Mouse (Mus musculus) cerebellum, postnatal 25 days (tissue): ENCODE results near the gene Cdh13.

Experiments
- DNase-seq, 2 experiments: peaks; one replicate each; pipeline ENCODE4 v3.0.0; 2021; ENCODE audit warnings: mixed read lengths in 2 of 2

Gene Cdh13

DNA sequence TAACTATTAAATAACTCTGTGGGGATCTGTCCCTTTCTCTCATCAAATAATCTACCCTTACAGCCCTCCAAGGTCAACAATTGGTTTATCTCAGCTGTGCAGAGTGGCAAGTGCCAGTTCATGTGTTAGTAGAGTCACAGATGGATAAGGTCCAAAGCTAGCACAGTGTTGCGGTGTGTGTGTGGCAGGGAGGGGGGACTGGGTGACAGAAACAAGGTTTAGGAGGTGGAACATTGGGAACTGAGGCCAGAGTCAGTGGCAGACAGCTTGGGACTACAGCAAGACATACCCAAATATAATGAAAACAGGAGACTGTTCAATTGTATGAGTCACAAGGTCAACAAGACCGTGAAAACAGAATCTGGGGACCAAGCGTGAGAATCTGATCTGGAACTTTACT is 171.7 kb downstream of the Cdh13 start:
- DNase-seq = no peak

DNA sequence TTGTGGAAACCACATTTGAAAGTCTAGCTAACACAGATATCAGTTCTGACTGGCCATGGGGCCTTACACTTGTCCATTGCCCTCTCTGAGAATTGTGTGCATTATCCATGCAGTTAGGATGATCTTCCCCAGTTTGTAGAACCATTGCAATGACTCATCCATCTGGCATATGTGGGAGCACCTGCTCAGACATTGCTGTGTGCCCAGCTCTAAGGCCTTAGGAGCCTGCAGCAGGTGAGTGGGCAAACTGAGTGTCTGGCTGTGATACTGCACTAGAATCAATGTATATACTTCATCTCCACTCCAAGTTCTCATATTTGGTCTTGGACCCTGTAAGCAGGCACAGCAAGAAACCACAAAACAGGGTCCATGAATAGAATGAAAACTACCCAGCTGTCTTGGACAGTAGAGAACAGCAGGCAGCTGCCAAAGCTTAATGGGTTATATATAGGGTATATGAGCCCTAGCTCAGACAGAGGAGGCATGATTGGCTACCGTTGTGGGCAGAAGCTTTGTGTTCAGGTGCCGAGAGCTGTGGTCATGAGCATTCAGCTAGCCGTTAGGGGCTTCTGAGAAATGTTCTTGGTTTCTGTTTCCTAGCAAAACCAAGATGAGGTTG is 181.9 kb downstream of the Cdh13 start:
- DNase-seq = peak in 1 of 2 experiments; percentile 15

DNA sequence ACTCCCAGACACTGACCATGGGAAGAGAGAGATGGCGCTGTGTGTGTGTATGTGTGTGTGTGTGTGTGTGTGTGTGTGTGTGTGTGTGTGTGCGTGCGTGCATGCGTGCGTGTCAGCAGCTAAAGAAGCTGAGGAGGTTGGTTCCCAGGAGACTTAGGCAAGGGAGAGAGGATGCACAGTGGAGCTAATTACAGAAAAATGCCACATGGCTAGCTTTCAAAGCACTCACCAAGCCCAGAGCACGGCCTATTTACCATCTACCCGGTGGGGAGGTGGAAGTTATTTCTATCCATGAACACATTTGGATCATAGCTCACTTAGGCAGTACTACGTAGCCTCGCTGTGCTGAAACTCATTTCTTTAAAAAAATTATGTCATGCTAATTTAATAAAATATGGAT is 194.1 kb downstream of the Cdh13 start:
- peak in 1 of 2 experiments; percentile 6 for DNase-seq

DNA sequence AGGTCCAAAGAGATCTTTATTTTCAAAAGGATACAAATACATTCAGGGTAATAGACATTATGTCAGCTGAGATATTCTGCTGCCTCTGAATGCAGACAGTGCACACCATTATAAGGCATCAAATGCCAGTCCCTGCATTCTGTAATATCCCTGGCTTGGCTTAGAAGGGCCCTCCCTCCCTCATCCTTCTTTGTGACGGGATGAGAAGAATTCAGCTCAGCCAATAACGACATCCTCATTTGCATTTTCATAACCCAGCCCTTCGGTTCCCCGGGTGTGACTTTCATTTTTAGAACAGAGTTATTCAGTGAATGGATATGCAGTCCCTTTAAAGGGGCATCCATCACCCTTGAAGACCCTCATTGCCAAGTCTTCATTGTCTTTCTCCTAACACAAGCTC is 205.2 kb downstream of the Cdh13 start:
- no peak for DNase-seq

DNA sequence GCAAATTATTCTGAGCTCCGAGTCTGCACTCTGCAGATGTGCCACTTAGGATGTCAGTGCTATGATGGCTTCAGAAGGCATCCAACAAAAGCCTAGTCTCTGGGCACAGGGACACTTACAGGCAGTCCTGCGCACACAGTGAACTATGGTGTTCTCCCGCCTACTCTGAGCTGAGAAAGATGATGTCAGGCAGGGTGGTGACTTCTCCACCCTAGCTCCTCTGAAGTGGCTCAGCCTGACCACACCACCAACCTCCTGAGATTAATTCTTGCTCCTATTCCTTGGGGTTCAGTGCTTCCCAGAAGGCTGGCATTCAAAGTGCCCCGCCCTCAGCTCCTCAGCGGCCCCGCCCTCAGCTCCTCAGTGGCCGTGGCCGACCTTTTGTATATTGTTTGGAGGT is 219.0 kb downstream of the Cdh13 start:
- DNase-seq = no peak

DNA sequence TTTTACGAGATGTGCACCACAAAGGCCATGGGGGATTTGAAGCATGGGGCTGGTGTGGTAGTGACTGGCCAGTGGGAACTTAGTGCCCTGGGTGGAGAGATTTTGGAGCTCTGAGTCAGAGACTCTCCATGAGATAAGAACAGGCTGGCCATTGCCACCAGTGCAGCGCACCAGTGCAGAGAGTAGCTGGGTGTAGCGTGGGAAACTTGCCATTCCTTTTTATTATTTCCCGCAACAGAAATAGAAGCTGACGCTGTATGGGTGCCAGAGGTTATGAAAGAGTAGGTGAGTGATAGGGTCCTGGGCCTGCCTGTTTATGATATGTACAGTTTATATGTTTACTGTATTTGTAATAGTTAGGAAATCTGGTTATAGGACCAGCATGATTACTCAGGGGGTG is 225.9 kb downstream of the Cdh13 start:
- DNase-seq = no peak

DNA sequence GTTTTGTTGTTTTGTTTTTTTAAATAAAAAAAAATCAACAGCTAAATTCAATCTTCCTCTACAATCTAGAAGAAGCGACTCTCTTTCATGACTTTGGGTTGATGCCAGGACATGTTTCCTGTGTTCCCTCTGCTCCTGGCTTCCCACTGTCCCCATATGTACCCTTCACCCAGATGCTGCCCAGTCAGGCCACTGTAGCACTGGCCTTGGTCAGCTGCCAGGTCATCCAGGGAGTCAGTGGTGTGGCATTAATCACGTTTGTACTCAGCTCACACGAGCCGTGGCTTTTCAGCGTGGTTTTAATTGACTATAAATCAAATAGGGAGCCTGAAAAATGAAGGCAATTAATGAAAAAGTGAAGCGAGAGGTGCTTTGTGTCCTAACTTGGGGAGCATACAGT is 229.7 kb downstream of the Cdh13 start:
- peak in 1 of 2 experiments; percentile 36 for DNase-seq

DNA sequence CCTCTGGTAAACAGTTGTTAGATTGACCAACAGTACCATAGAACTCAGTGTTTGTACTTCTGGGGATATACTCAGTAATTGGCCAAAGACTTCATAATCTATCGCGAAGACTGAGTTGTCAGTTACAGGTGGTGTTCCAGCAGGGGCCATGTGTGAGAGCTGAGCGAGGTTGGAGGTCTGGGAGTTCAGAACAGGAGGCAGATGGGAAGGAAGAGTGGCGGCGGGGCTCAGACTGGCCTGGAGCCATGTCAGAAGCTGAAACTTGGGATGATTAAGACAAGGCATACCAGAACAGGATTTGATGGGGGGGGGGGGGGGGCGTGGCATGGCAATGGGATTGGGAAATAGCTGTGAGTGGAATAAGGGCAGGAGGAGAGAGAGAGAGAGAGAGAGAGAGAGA is 232.1 kb downstream of the Cdh13 start:
- peak in 1 of 2 experiments; percentile 38 for DNase-seq

DNA sequence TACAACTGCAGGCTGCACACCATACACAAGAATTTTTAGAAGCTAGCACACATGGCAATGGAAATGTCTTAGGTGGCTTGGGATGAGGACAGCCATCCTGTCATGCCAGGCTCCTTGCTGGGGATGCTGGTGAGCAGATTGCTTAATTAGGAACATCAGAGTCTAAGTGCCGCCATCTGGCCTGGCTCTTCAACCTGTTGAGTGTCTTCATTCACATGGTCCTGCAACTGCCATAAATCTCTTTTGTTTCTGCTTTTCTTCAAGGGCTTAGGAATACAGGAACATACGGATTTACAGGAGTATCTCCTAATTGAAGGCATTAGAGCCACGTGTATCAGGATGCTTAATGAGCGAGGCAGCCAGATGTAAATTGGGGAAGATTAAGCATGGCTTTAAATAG is 233.5 kb downstream of the Cdh13 start:
- DNase-seq = peak; percentile 43 to 63

DNA sequence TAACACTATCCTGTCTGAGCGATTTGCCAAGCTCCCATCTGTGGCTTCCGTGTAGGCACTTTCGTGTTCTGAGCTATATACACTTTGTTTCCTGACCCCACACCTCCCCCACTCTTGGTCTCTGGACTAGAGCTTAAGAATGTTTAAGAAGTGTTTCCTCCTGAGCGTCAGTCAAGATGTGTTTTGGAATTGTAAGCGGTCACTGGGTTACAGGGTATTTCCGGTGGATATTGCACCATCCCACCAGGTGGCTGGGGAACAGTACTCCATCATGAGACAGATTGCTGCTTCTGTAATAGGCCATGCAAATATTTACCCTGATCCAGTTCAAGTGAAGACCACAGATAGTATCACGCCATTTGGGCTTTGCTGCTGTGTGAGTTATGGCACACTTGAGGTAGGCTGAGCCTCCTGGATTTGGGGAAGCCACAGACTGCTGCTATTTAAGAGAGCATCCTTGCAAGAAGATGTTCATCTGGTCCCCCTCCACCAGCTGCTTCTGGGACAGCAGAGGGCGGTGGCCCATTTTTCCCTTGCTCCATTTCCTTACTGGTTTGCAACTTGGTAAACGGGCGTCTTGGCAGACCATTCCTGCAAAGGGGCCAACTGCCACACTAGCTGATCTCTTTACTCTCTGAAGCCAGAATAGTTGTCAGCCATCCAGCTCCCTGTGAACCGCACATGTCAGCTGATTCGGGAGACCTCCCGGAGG is 234.7 kb downstream of the Cdh13 start:
- peak; percentile 52 to 66 for DNase-seq

DNA sequence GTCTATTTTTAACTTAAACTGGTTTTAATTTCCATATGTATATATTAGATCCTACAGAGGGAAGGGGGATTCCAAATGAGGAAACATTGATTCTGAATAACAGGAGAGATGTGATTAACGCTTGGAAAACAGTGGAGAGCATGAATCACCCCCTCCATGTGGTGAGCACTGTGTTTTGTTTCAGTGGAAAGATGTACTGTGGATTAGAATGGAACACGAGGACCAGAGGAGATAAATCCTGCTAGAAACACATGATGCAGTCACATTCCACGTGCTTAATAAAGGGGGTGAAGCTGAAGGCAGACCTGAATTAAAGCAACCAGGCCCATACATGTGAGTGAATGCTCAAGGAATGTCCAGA is 235.2 kb downstream of the Cdh13 start:
- DNase-seq = no peak

DNA sequence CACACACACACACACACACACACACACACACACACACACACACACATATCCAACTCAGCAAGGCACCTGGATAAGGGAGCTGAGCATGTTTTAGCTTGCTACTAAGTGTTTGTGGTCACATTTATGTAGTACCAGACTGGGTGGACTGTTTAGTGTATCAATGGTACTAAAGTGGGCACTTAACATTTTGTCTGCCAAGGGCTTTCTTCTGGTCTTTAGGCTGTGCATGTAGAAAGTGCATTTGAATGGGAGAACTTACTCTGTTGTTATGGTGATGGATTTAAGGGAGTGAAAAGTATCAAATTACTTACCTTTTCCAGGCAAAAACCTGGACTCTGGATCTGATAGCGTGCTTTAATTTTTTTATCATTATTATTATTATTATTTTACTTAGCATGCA is 240.4 kb downstream of the Cdh13 start:
- DNase-seq = no peak

DNA sequence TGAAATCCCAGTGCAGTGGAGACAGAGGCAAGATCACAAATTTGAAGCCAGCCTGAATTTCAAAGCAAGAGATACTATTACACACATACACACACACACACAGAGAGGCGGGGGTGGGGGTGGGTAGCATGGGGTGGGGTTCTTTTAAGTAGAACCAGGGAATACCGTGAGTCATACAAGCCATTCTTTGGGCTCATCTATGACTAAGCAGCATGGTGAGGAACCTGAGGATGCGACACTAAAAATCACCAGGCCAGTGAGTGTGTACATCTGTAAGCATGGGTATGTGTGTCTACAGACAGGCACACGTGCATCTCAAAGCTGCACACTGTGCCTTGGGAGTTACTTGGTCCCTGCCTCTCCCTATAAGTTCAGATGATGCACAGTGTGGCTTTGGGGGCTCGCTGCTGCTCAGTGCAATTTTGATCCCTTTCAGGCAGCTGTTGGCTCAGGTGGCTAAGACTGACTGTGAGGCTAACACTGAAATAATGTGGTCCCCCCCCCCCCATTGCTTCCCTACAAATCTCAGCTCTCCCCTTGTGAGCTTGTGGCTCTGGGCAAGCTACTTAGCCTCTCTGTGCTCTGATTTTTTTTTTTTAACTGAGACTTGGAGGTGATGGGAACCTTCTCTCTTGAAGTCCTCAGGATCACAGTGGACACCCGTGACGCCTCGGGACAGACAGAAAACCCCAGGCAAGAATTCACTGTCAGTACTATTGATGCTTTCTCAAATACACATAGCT is 255.5 kb downstream of the Cdh13 start:
- DNase-seq = no peak

DNA sequence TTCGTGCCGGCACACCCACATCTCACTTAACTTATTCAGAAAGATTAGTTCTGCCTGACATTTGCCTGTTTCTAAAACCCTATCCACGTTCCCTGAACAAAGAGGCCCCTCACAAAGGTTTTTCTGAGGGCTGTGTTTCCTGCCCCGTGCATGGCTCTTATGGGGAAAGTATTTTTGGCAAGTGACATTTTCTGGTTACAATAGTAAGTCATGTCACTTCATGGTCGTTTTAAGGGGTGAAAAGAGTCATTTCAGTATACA is 256.0 kb downstream of the Cdh13 start:
- DNase-seq = no peak

DNA sequence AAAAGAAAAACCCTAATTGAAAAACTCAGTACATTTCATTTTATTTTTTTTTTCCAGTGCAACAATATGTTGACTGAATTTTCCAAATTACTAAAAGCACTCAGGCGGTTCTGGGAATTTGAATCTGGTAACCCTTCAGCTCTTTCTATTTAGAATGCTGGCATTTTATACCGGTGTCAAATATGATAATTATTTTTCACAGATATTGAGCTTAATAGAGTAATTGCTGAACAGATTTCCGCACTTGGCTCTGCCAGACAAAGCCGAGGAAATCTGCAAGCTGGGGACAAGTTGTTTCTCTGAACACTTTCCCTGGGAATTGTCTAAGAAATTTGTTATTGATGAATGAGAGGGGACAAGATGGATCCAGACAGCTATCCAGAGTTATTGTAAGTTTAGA is 256.4 kb downstream of the Cdh13 start:
- DNase-seq = no peak

DNA sequence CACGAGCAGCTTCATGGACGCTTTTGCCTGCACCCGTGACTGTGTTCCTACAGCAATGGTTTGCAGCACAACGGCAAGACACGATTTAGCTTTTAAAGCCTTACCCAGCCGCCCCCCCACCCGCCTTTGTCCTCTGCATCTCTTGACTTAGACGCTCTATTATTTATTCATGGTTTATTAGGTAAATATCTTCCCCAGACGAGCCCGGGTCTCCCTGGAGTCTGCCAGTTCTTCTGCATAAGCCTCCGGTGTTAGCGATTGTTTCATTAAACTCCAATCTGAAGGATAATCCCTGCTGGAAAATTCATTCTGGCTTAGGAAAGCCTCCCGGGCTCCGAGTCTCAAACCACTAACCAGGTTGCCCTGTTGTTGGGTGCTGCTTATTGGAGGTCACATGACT is 268.9 kb downstream of the Cdh13 start:
- no peak for DNase-seq

DNA sequence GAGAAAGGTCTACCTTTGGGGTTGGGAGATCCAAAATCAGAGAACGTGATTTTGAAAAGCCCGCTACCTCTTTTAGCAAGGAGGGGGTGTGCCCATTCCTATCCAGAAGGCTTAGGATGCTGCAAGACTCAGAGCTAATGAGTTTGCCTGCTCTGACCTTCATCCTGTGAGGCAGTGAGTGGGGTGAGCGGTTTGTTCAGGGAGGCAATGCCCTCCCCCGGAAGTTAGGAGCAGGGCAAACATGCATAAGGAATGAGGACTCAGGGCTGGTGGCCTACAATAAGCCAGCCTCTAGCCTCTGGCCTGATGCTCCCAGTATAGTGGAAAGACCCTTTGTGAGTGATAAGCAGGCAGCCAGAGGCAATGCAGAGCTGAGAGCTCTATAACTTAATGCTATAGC is 269.3 kb downstream of the Cdh13 start:
- no peak for DNase-seq

DNA sequence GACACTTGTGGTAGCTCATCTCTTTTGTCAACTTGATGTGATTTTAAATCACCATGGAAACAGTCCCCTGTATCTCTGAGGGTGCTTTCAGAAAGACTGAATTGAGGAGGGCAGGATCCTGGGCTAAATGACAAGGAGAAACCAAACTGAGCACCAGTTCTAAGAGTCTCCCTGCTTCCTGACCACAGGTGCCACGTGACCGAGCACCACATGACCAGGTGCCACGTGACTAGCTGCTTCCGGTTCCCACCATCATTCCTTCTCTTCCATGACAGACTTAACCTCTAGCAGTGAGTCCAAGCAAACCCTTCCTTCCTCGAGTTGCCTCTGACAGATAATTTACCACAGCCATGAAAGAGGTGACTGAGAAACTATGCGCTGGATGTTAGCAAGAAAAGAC is 280.5 kb downstream of the Cdh13 start:
- no peak for DNase-seq

DNA sequence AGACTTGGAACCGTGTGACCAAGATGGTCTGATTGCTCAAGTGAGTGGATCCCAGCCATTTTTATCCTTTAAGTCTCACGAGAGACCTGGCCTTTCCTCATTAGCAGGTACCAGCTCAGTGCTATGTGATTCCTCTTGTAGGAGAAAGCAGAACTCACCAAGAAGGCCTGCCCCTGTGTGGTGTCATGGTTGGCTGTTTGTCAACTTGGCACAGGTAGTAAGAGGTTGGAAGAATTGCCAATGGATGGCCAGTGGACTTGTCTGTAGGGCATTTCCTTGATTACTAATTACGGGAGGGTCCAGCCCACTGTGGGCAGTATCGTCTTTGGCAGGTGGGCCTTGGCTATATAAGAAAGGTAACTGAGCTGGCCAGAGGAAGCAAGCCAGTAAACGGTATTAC is 281.7 kb downstream of the Cdh13 start:
- peak in 1 of 2 experiments; percentile 15 for DNase-seq

DNA sequence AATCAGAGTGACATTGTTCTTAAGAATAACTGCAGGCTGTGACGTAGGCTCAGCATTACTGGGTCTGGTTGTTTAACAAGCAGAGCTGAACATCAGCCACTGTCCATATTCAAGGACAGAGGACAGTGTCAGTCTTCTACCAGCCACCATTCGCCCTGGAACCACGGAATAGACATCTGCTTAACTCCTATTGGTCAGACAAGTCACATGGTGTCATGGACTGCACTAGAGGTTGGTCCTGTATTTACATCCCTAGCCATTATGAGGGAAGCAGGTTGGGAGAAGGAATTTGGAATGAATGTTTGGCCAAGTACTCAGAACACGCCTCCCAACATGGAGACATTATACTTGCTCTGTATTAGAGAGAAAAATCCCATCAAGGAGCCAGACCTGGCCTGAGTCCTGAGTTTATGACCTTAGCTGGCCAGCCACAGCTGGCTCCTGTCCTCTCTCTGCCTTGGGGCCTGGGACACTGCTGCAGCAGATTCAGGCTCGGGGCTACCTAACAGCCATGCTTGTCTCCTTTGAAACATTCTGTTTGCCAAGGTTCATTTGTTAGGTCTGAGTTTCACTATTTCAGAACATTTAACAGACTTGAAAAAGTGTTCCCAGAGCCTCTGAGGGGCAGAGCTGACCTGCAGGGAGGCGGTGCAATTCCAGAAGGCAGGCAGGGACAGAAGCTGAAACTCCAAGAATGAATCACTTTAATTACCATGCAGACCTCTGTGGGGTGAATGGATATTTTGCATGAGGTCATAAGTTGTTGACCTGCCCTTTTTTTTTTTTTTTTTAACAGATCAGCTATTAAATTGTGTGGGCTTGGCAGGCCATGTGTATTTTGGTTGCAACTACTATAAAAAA is 282.6 kb downstream of the Cdh13 start:
- DNase-seq = no peak

DNA sequence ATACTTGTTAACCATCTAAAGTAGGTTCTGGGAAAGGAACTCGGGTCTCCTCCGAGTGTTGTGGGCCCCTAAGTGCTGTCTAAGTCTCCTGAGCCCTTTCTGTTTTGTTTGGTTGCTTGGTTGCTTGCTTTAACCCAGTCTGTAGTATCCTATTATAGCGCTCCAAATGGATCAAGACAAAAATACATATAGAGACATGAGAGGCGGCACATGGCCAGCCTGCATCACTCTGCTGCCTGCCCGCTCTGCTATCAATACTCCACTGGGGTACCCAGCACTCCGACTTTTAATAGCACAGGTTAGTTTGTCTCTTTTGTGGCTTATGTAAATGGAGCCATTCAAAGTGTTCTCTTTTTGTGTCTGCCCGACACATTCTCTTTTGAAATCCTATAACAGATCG is 285.8 kb downstream of the Cdh13 start:
- no peak for DNase-seq

DNA sequence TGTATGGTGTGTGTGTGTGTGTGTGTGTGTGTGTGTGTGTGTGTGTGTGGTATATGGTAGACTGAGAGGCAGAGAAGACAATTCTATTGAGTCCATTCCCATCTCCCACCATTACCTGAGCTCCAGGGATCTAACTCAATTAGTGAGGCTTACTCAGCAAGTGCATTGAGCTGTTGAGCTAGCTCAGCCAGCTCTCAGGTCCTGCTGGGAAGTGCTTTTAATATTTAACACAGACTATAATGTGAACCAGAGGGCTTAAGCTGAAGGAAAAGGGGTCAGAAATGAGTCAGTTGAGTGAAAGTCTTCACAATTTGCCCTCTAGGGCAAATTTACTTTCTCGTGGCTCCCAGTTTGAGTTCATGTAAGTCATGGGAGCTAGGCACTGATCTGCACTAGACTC is 297.7 kb downstream of the Cdh13 start:
- no peak for DNase-seq

DNA sequence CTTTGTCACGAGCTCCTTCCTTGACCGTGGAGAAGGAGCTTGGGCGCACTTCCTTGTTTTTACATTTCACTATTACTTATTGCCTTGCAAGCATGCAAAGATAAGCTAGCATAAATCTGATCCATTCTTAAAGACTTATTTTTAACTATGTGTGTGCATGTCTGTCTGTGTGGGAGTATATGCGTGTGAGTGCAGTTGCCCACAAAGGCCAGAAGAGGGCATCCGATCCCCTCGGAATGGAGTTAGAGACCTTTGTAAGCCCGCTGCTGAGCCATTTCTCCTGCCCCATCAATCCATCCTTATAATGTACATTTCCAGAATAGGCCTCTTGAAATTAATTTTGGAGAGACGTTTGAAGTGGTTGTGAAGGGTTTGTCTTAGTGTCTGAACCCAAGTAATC is 298.7 kb downstream of the Cdh13 start:
- no peak for DNase-seq

DNA sequence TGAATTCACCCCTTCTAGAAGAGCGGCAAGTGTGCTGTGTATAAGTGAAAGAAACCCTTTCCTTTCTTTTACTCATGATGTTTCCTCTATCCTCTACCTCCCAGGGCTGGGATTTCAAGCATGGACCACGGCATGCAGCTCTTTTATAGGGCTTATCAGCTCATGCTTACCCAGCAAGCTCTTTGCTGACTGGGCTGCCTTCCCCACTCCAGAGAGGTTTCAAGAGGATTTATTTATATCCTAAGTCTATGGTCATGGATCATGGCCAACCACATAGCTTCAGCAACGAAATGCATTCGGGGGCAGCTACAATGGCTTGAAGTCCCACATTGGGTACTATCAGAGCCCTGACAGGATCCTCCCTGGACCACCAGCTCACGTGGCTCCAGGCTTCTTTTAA is 304.4 kb downstream of the Cdh13 start:
- DNase-seq = no peak
